8 mouse cellular contexts compared by ENCODE assay signal in genomic region chr4:154141009-154141867, GRCm38 (mm10). TPM values are rescaled to one million over a fixed set of nuclear protein-coding genes. Genes with fewer than 3 reads are reported as not detected.
DNase-seq lines count a peak whose midpoint lies in the region; ATAC-seq and TF ChIP-seq lines count a peak whose summit lies in the region.

No protein-coding gene starts in this region.

- H3K4me2 ChIP-seq in forebrain, embryonic 16.5 days (ENCODE audit: low read length), result peak overlapping the region; percentile 23; the same call in 1 of the 2 replicates

- ATAC-seq in forebrain, embryonic 16.5 days, result no peak

- TF ChIP-seq CTCF in E14TG2a.4 (conservative IDR thresholded peaks at IDR 0.05; ENCODE audit: low read length), result no peak

- H3K36me3 ChIP-seq in E14TG2a.4 (ENCODE audit: insufficient read depth, low read length) (peaks cover 9% of the 10 kb centered on the region), macrophage (ENCODE audit: inconsistent target) (no peaks in the 10 kb centered on the region)
- no peaks in the 10 kb centered on the region for H3K36me3 ChIP-seq in forebrain, embryonic 16.5 days (ENCODE audit: control insufficient read depth, insufficient read depth)

- peaks cover 18% of the 10 kb centered on the region; the same call in 1 of the 2 replicates for H3K79me2 ChIP-seq in macrophage (ENCODE audit: inconsistent target)

- DNase-seq in embryo, embryonic 10.5 days (ENCODE audit: low spot score), result peak; percentile 26
- DNase-seq in embryo, embryonic 9.5 days (ENCODE audit: extremely low spot score), result no peak
- no peak for DNase-seq in ovary, postnatal 36 days (ENCODE audit: low spot score)
- DNase-seq in adrenal gland, postnatal 10 days, result no peak
- DNase-seq in layer of hippocampus, adult 8-10 months (ENCODE audit: low spot score in 2 of 2), result no peak

- peaks cover 33% of the 10 kb centered on the region for H3K4me1 ChIP-seq in E14TG2a.4 (replicated peaks; ENCODE audit: low read depth, low read length)
- H3K4me1 ChIP-seq in forebrain, embryonic 16.5 days (replicated peaks; ENCODE audit: control insufficient read depth, insufficient read depth, low read length), result peaks cover 34% of the 10 kb centered on the region

- H3K27me3 ChIP-seq in E14TG2a.4 (ENCODE audit: insufficient read depth, low read length), result peaks cover 64% of the 10 kb centered on the region
- peaks cover 43% of the 10 kb centered on the region for H3K27me3 ChIP-seq in forebrain, embryonic 16.5 days (replicated peaks; ENCODE audit: control insufficient read depth, insufficient read depth, low read length)

- H3K4me3 ChIP-seq in E14TG2a.4 (replicated peaks; ENCODE audit: low read length), result peak overlapping the region; percentile 71
- H3K4me3 ChIP-seq in forebrain, embryonic 16.5 days (replicated peaks; ENCODE audit: low read length), result no peak overlapping the region; the same call in 1 of the 2 replicates
- H3K4me3 ChIP-seq in macrophage (ENCODE audit: inconsistent target), result peak overlapping the region; percentile 71; the same call in 1 of the 2 replicates

- WGBS in forebrain, embryonic 16.5 days, result 2% methylated on average over 42 of the region's 42 CpGs
- WGBS in macrophage (ENCODE audit: missing documents), result 4% methylated on average over 42 of the region's 42 CpGs

- H3K9me3 ChIP-seq in E14TG2a.4 (ENCODE audit: low read length), result no peaks in the 10 kb centered on the region
- H3K9me3 ChIP-seq in forebrain, embryonic 16.5 days (ENCODE audit: control insufficient read depth, low read length), result no peaks in the 10 kb centered on the region

- no peak overlapping the region for H3K9ac ChIP-seq in forebrain, embryonic 16.5 days (replicated peaks; ENCODE audit: low read depth, low read length)

- H3K27ac ChIP-seq in forebrain, embryonic 16.5 days (ENCODE audit: low read length), result no peak overlapping the region
- no peak overlapping the region for H3K27ac ChIP-seq in macrophage

RNA-seq across cellular contexts. Expression of gene Wrap73, which starts 0.9 kb away (rescaled TPM):
- 59.2 and 60.7 TPM in 2 replicates for polyA plus RNA-seq in forebrain, embryonic 16.5 days (2015; fragmentation: Nextera tagmentation; extraction: Ambion mirVana)
- 10 to 100 TPM in 16 of 26 experiments, 1 to 10 TPM in 10; 3.1 to 23.1 (median 13.0) TPM for total RNA-seq in macrophage (2018; cell fraction: chromatin; rRNA removed)
- total RNA-seq in macrophage (2018; cell fraction: cytosol; rRNA removed), result 10 to 100 TPM in 9 of 26 experiments, 1 to 10 TPM in 17; 5.9 to 11.5 (median 9.5) TPM
- total RNA-seq in macrophage (2018; cell fraction: nucleus; rRNA removed), result 10 to 100 TPM in 12 of 26 experiments, 1 to 10 TPM in 14; 4.4 to 12.6 (median 9.7) TPM
- polyA plus RNA-seq in macrophage (2018), result 3.5 to 10.3 TPM (median 8.7 TPM) in 3 replicates
- total RNA-seq in adrenal gland, postnatal 10 days (2021), result 10 to 100 TPM; 15.2 to 19.1 TPM
- 10 to 100 TPM; 30.2 to 36.3 (median 32.5) TPM for total RNA-seq in layer of hippocampus, adult 8-10 months (2022)

RNA-seq across cellular contexts. Expression of gene Trp73, which starts 1.2 kb away (rescaled TPM):
- 5.7 and 5.9 TPM in 2 replicates for polyA plus RNA-seq in forebrain, embryonic 16.5 days (2015; fragmentation: Nextera tagmentation; extraction: Ambion mirVana)
- not detected for total RNA-seq in macrophage (2018; cell fraction: chromatin; rRNA removed)
- total RNA-seq in macrophage (2018; cell fraction: cytosol; rRNA removed), result not detected
- total RNA-seq in macrophage (2018; cell fraction: nucleus; rRNA removed), result not detected
- not detected in 3 replicates for polyA plus RNA-seq in macrophage (2018)
- under 1 TPM in 1 of 2 experiments, not detected in 1; 0.15 TPM for total RNA-seq in adrenal gland, postnatal 10 days (2021)
- 1 to 10 TPM; 1.8 to 2.9 (median 2.3) TPM for total RNA-seq in layer of hippocampus, adult 8-10 months (2022)

RNA-seq across cellular contexts. Expression of gene Tprgl, which starts 19.2 kb away (rescaled TPM):
- 174 and 176 TPM in 2 replicates for polyA plus RNA-seq in forebrain, embryonic 16.5 days (2015; fragmentation: Nextera tagmentation; extraction: Ambion mirVana)
- total RNA-seq in macrophage (2018; cell fraction: chromatin; rRNA removed), result 10 to 100 TPM in 23 of 26 experiments, 1 to 10 TPM in 3; 6.6 to 61.0 (median 24.4) TPM
- total RNA-seq in macrophage (2018; cell fraction: cytosol; rRNA removed), result 100 to 1,000 TPM in 5 of 26 experiments, 10 to 100 TPM in 21; 48.0 to 110 (median 71.3) TPM
- 10 to 100 TPM; 15.0 to 94.2 (median 40.4) TPM for total RNA-seq in macrophage (2018; cell fraction: nucleus; rRNA removed)
- polyA plus RNA-seq in macrophage (2018), result 67.1 to 106 TPM (median 87.0 TPM) in 3 replicates
- 100 to 1,000 TPM; 111 to 120 TPM for total RNA-seq in adrenal gland, postnatal 10 days (2021)
- total RNA-seq in layer of hippocampus, adult 8-10 months (2022), result 100 to 1,000 TPM; 159 to 183 (median 167) TPM

RNA-seq across cellular contexts. Expression of gene Megf6, which starts 29.3 kb away (rescaled TPM):
- 7.7 and 10.0 TPM in 2 replicates for polyA plus RNA-seq in forebrain, embryonic 16.5 days (2015; fragmentation: Nextera tagmentation; extraction: Ambion mirVana)
- 1 to 10 TPM in 2 of 26 experiments, under 1 TPM in 6, not detected in 18; 0.13 to 5.4 (median 0.77) TPM for total RNA-seq in macrophage (2018; cell fraction: chromatin; rRNA removed)
- total RNA-seq in macrophage (2018; cell fraction: cytosol; rRNA removed), result not detected
- 1 to 10 TPM in 1 of 26 experiments, not detected in 25; 1.1 TPM for total RNA-seq in macrophage (2018; cell fraction: nucleus; rRNA removed)
- polyA plus RNA-seq in macrophage (2018), result not detected in 3 replicates
- 10 to 100 TPM in 1 of 2 experiments, 1 to 10 TPM in 1; 9.5 to 10.3 TPM for total RNA-seq in adrenal gland, postnatal 10 days (2021)
- 1 to 10 TPM; 5.3 to 7.2 (median 5.7) TPM for total RNA-seq in layer of hippocampus, adult 8-10 months (2022)
